ENCODE assay signal across 24 mouse cellular contexts in genomic region chr11:59388806-59389205, GRCm38 (mm10). TPM values are rescaled to one million over a fixed set of nuclear protein-coding genes. Genes with fewer than 3 reads are reported as not detected.
A peak's percentile ranks its signal among the peaks of the same experiment; 100 is the strongest.
DNase-seq lines count a peak whose midpoint lies in the region; ATAC-seq lines count a peak whose summit lies in the region.
"Had no signal": no experiment of that assay in that cellular context is flagged by ENCODE, and none has a peak within 500 bp of the region (broad histone marks: within the 10 kb centered on the region; RNA-seq: fewer than 3 reads in every experiment).

No protein-coding gene starts in this region.

- no peak overlapping the region for H3K9ac ChIP-seq in forebrain, embryonic 16.5 days (replicated peaks; ENCODE audit: low read depth, low read length)
- H3K9ac ChIP-seq in midbrain, embryonic 11.5 days (ENCODE audit: low read length) = no peak overlapping the region
- no peak overlapping the region for H3K9ac ChIP-seq in midbrain, embryonic 14.5 days (replicated peaks; ENCODE audit: low read length)
- no peak overlapping the region for H3K9ac ChIP-seq in embryonic facial prominence, embryonic 12.5 days
- H3K9ac ChIP-seq: embryonic facial prominence, embryonic 13.5 days; embryonic facial prominence, embryonic 15.5 days; forebrain, embryonic 13.5 days; forebrain, embryonic 15.5 days had no signal

- WGBS in forebrain, embryonic 10.5 days = 87% methylated on average over 4 of the region's 4 CpGs
- 74% methylated on average over 4 of the region's 4 CpGs for WGBS in forebrain, embryonic 16.5 days
- WGBS in midbrain, embryonic 11.5 days = 80% methylated on average over 4 of the region's 4 CpGs
- 88% methylated on average over 4 of the region's 4 CpGs for WGBS in midbrain, embryonic 14.5 days
- WGBS in embryonic facial prominence, embryonic 12.5 days = 80% methylated on average over 4 of the region's 4 CpGs

- peak overlapping the region; percentile 30; the same call in 1 of the 2 replicates for H3K27ac ChIP-seq in forebrain, embryonic 10.5 days
- H3K27ac ChIP-seq in forebrain, embryonic 16.5 days (ENCODE audit: low read length) = no peak overlapping the region
- no peak overlapping the region for H3K27ac ChIP-seq in midbrain, embryonic 11.5 days (ENCODE audit: low read depth, low read length)
- H3K27ac ChIP-seq in midbrain, embryonic 14.5 days (replicated peaks; ENCODE audit: low read depth, low read length) = no peak overlapping the region
- H3K27ac ChIP-seq in embryonic facial prominence, embryonic 12.5 days = peak overlapping the region; percentile 13; the same call in 1 of the 2 replicates
- H3K27ac ChIP-seq: embryonic facial prominence, embryonic 13.5 days; embryonic facial prominence, embryonic 15.5 days; forebrain, embryonic 13.5 days; forebrain, embryonic 15.5 days had no signal

- peaks cover 48% of the 10 kb centered on the region for H3K4me1 ChIP-seq in forebrain, embryonic 10.5 days
- 0 out of 2 replicates have a peak, but pooled peaks cover 2% of the 10 kb centered on the region for H3K4me1 ChIP-seq in forebrain, embryonic 16.5 days (replicated peaks; ENCODE audit: control insufficient read depth, insufficient read depth, low read length)
- H3K4me1 ChIP-seq in midbrain, embryonic 11.5 days (ENCODE audit: control insufficient read depth, insufficient read depth, low read length) = peaks cover 5% of the 10 kb centered on the region; the same call in 1 of the 2 replicates
- peaks cover 3% of the 10 kb centered on the region; the same call in 1 of the 2 replicates for H3K4me1 ChIP-seq in midbrain, embryonic 14.5 days (ENCODE audit: control insufficient read depth, insufficient read depth, low read length)
- peaks cover 43% of the 10 kb centered on the region for H3K4me1 ChIP-seq in embryonic facial prominence, embryonic 12.5 days

- H3K36me3 ChIP-seq in forebrain, embryonic 10.5 days (replicated peaks) = no peaks in the 10 kb centered on the region
- no peaks in the 10 kb centered on the region for H3K36me3 ChIP-seq in forebrain, embryonic 16.5 days (ENCODE audit: control insufficient read depth, insufficient read depth)
- H3K36me3 ChIP-seq in midbrain, embryonic 11.5 days (ENCODE audit: control insufficient read depth, insufficient read depth, low read length) = no peaks in the 10 kb centered on the region
- no peaks in the 10 kb centered on the region for H3K36me3 ChIP-seq in midbrain, embryonic 14.5 days (ENCODE audit: control insufficient read depth, insufficient read depth, low read length)
- H3K36me3 ChIP-seq in embryonic facial prominence, embryonic 12.5 days = no peaks in the 10 kb centered on the region
- H3K36me3 ChIP-seq: embryonic facial prominence, embryonic 13.5 days; embryonic facial prominence, embryonic 15.5 days; forebrain, embryonic 15.5 days had no signal

- no peak for ATAC-seq in forebrain, embryonic 16.5 days
- no peak for ATAC-seq in midbrain, embryonic 11.5 days (ENCODE audit: low FRiP score)
- ATAC-seq in midbrain, embryonic 14.5 days (ENCODE audit: low FRiP score, low TSS enrichment) = no peak
- ATAC-seq in embryonic facial prominence, embryonic 12.5 days (ENCODE audit: insufficient number of reproducible peaks, insufficient read depth, low FRiP score, low TSS enrichment) = no peak
- ATAC-seq: forebrain, embryonic 13.5 days; forebrain, embryonic 15.5 days had no signal

- no peak overlapping the region for H3K4me2 ChIP-seq in forebrain, embryonic 16.5 days (ENCODE audit: low read length)
- no peak overlapping the region for H3K4me2 ChIP-seq in midbrain, embryonic 11.5 days
- no peak overlapping the region for H3K4me2 ChIP-seq in midbrain, embryonic 14.5 days (ENCODE audit: low read length)
- H3K4me2 ChIP-seq in embryonic facial prominence, embryonic 12.5 days (replicated peaks) = no peak overlapping the region
- H3K4me2 ChIP-seq: embryonic facial prominence, embryonic 13.5 days; embryonic facial prominence, embryonic 15.5 days; forebrain, embryonic 13.5 days; forebrain, embryonic 15.5 days had no signal

- DNase-seq in forebrain, embryonic 10.5 days (ENCODE audit: extremely low spot score, low spot score) = no peak
- DNase-seq in midbrain, embryonic 11.5 days (ENCODE audit: low spot score, missing footprints) = peak; percentile 53
- no peak for DNase-seq in midbrain, embryonic 14.5 days
- DNase-seq in thymus, postnatal 0 days (ENCODE audit: low spot score) = no peak
- DNase-seq in testis, postnatal 14 days (ENCODE audit: low spot score) = no peak
- DNase-seq: adrenal gland, adult 2 months; adrenal gland, postnatal 10 days; adrenal gland, postnatal 25 days; cerebellum, adult 11 months; cerebellum, adult 18-20 months; cerebellum, adult 8-10 months; cerebellum, adult 9-11 months; cerebellum, postnatal 14 days; cerebellum, postnatal 36 days; embryo, embryonic 11 days had no signal

- no peak overlapping the region for H3K4me3 ChIP-seq in forebrain, embryonic 10.5 days
- no peak overlapping the region for H3K4me3 ChIP-seq in forebrain, embryonic 16.5 days (replicated peaks; ENCODE audit: low read length)
- H3K4me3 ChIP-seq in midbrain, embryonic 11.5 days (ENCODE audit: low read depth, low read length) = no peak overlapping the region
- H3K4me3 ChIP-seq in midbrain, embryonic 14.5 days (replicated peaks; ENCODE audit: low read depth, low read length) = no peak overlapping the region
- H3K4me3 ChIP-seq in embryonic facial prominence, embryonic 12.5 days = no peak overlapping the region
- H3K4me3 ChIP-seq: embryonic facial prominence, embryonic 13.5 days; embryonic facial prominence, embryonic 15.5 days; erythroblast, embryonic 14.5 days; forebrain, embryonic 13.5 days; forebrain, embryonic 15.5 days had no signal

- no peaks in the 10 kb centered on the region for H3K9me3 ChIP-seq in forebrain, embryonic 10.5 days
- H3K9me3 ChIP-seq in forebrain, embryonic 16.5 days (ENCODE audit: control insufficient read depth, low read length) = no peaks in the 10 kb centered on the region
- H3K9me3 ChIP-seq in midbrain, embryonic 11.5 days (ENCODE audit: control insufficient read depth, low read length) = no peaks in the 10 kb centered on the region
- H3K9me3 ChIP-seq in midbrain, embryonic 14.5 days (ENCODE audit: control insufficient read depth, low read length) = no peaks in the 10 kb centered on the region
- H3K9me3 ChIP-seq in embryonic facial prominence, embryonic 12.5 days = no peaks in the 10 kb centered on the region
- H3K9me3 ChIP-seq: embryonic facial prominence, embryonic 13.5 days; embryonic facial prominence, embryonic 15.5 days; forebrain, embryonic 13.5 days; forebrain, embryonic 15.5 days had no signal

- H3K27me3 ChIP-seq in forebrain, embryonic 10.5 days (ENCODE audit: poor library complexity, severe bottlenecking) = no peaks in the 10 kb centered on the region
- H3K27me3 ChIP-seq in forebrain, embryonic 16.5 days (replicated peaks; ENCODE audit: control insufficient read depth, insufficient read depth, low read length) = no peaks in the 10 kb centered on the region
- no peaks in the 10 kb centered on the region for H3K27me3 ChIP-seq in midbrain, embryonic 11.5 days (ENCODE audit: control insufficient read depth, insufficient read depth, low read length)
- no peaks in the 10 kb centered on the region for H3K27me3 ChIP-seq in midbrain, embryonic 14.5 days (ENCODE audit: control insufficient read depth, insufficient read depth, low read length)
- H3K27me3 ChIP-seq in embryonic facial prominence, embryonic 12.5 days = no peaks in the 10 kb centered on the region
- H3K27me3 ChIP-seq: embryonic facial prominence, embryonic 13.5 days; embryonic facial prominence, embryonic 15.5 days; forebrain, embryonic 13.5 days; forebrain, embryonic 15.5 days had no signal

RNA-seq across cellular contexts. Expression of gene Prss38, which starts 13.3 kb away (rescaled TPM):
- polyA plus RNA-seq in forebrain, embryonic 10.5 days (2016; fragmentation: Nextera tagmentation; extraction: Ambion mirVana) = not detected in 2 replicates
- not detected in 2 replicates for polyA plus RNA-seq in forebrain, embryonic 16.5 days (2015; fragmentation: Nextera tagmentation; extraction: Ambion mirVana)
- polyA plus RNA-seq in midbrain, embryonic 11.5 days (2014; fragmentation: Nextera tagmentation; extraction: Ambion mirVana) = not detected in 2 replicates
- 0.17 TPM in 1 of 2 replicates, not detected in the other for polyA plus RNA-seq in midbrain, embryonic 14.5 days (2014; fragmentation: Nextera tagmentation; extraction: Ambion mirVana)
- polyA plus RNA-seq in embryonic facial prominence, embryonic 12.5 days (2016; fragmentation: Nextera tagmentation; extraction: Ambion mirVana) = not detected in 2 replicates
- not detected in 2 replicates for polyA plus RNA-seq in thymus, postnatal 0 days (2015; fragmentation: Nextera tagmentation; extraction: Ambion mirVana)
- polyA plus RNA-seq: adrenal gland, adult 2 months; C2C12; embryonic facial prominence, embryonic 13.5 days; embryonic facial prominence, embryonic 15.5 days; erythroblast, embryonic 14.5 days; forebrain, embryonic 11.5 days; forebrain, embryonic 13.5 days; forebrain, embryonic 15.5 days had no signal

Comparison
In these comparisons a context has a peak if more than half of its experiments do, and no peak if none do; other contexts are left out.
1. H3K27ac ChIP-seq: peak in forebrain, embryonic 10.5 days (single experiment) and embryonic facial prominence, embryonic 12.5 days (single experiment); none in forebrain, embryonic 16.5 days (single experiment), midbrain, embryonic 11.5 days (single experiment) and midbrain, embryonic 14.5 days (single experiment).